Mouse (Mus musculus) stomach, postnatal 0 days (tissue): ENCODE measurements at regions not wholly inside any gene's neighbourhood (a gene's known extent, or its start where the extent isn't known, plus 50 kb on each side); places are given as distances from the start of the nearest gene placed in this dataset.

ENCODE experiments used
- CTCF ChIP-seq: IDR thresholded peaks from 2 replicates; pipeline ENCODE4 v1.5.1; 2016; ENCODE audit warnings: antibody characterized with exemption, low read depth, mild to moderate bottlenecking, moderate library complexity
- EP300 ChIP-seq: optimal IDR thresholded peaks from 2 replicates; pipeline ENCODE3; 2016; ENCODE audit warnings: antibody characterized with exemption

GRCm38 (mm10) chr7:40441786-40442185 is 456.3 kb upstream of the Vstm2b start:
- TF ChIP-seq CTCF (no peak), EP300 (no peak)
